Mouse (Mus musculus) urinary bladder, postnatal 10 days (tissue): ENCODE measurements around the gene Fam205a2.
"Not testable (repeated sequence)": the region's sequence is repeated elsewhere in the genome, so short reads cannot be mapped to it uniquely, and the experiment has no call there.

Experiments used
- DNase-seq: peaks from one replicate; pipeline ENCODE4 v3.0.0; 2022; ENCODE audit warnings: low spot score

Gene Fam205a2

DNA sequence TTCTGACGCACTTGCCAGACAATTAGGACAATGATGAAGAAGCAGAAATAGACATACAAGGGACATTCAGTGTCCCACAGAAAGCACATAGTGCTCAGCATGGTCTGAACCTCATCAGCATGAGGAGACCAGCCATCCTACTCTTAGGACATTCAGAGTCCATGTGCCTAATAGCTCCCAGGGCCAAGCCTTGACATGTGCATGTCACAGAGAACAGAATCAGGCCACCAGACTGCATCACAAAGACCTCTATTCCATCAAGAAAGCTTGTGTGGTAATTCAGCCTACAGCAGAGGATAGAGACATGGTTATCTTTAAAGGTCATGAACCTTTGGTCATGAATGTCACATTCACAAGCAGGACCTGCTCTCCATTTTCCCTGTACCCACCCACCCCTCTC lies at the start of gene Fam205a2:
Gene Fam205a2 (minus strand): TSS at position 101 of the 400 bp plus-strand sequence.
- not testable (repeated sequence) for DNase-seq
